Mouse (Mus musculus) brain, embryonic 18.5 days (tissue): Measurements from ENCODE around the gene Arhgef3.
A peak's percentile ranks its signal among the peaks of the same experiment; 100 is the strongest.

Experiments used
- DNase-seq: peaks from one replicate; pipeline ENCODE4 v3.0.0-alpha.2; 2012; ENCODE audit warnings: low read depth, low spot score

Arhgef3 gene

GRCm38 (mm10) chr14:27315737-27316136, 201.0 kb downstream of the Arhgef3 start:
- DNase-seq: no peak

DNA sequence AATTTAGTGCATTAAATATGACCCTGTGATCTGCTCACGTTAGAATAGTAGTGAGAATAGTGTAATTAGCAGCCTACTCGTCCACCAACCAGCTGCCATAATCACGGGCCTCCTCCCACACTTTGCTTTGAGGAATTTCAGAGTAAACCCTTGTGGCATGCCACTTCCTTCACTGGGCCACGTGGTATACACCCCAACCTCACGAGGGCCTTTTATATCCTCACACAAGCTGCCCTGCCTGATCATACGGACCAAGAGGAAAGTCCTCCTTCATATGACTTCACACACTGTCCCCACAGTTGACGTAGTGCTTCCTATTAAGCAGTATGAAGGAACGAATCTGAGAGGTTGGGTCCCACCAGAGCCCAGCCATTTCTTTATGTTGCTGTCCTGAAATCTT, 202.4 kb downstream of the Arhgef3 start:
- no peak for DNase-seq

DNA sequence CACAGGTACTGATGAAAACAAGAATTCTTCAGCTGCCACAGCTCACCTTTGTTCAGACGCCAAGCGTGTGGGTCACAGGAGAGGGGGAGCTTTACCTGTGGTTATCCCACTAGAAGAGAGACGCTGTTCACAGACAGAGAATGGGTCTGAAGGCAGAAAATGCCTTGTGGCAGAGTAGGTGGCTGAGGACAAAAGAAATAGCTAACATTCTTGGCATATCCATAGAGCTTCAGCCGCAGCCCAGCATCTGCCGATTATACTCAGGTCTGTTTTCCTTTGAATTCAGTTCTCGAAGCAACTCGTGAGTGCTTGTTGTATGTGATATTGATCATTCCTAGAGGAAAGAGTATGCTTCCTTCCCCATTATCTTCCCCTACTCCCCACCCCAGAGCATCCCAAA, 204.7 kb downstream of the Arhgef3 start:
- no peak for DNase-seq

GRCm38 (mm10) chr14:27322041-27322440, 207.3 kb downstream of the Arhgef3 start:
- no peak for DNase-seq

DNA sequence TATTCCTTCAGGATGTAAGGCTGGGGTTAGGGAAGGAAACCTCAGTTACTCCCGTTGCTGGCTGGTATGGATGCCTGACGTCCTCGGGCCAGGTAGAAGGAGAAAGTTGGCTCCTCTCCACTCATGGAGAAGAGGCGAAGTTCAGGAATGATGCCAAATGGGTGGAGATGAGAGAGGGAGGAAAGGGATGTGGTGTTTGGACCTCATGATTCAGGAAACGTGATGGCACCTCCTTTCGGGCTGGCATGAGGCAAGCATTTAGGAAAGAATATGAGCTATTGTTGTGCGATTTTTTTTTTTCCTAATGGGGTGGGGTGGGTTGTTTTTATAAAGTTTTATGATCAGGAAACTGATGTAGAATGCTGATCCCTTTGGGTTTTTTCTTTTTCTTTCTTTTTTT, 210.0 kb downstream of the Arhgef3 start:
- no peak for DNase-seq

DNA sequence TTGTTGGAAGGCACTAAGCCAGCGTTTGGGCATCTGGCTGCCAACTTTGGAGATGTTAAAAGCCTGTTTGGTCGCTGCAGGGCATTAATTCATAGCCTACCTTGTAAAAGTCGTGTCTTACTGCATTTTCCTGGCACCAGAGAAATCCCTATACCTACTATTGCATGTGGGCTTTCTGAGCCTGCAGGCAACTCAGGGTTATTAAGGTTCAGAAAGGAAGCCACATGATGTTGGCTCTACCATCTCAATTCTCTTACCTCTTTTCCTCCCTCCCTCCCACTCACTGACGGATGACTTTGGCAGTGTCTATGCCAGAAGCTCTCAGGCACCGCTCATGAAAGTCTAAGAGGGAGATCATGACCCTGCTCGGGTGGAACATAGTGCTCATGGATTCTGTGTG, 210.8 kb downstream of the Arhgef3 start:
- no peak for DNase-seq

- DNase-seq: no peak
Observed at GRCm38 (mm10) chr14:27327862-27328261, 213.2 kb downstream of the Arhgef3 start.

DNA sequence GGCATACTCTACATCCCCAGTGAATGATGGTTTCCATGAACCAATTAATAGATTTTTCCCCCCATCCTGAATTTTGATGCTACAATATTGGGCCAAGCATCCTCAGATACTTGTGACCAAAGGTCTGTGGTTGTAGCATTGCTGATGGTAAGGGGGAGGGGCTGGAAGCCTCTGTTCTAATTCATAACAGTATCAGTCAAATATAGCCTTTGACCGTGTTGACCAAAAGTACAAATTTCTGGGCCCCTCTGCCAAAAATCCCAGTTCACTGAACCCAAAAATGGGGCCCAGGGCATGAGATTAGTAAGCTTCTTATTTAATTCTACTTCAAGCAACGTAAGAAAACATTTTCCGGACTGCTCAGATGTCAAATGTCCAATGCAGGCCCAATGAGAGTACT, 214.3 kb downstream of the Arhgef3 start:
- no peak for DNase-seq

- DNase-seq: no peak
Observed at GRCm38 (mm10) chr14:27331490-27332035, 216.9 kb downstream of the Arhgef3 start.

DNA sequence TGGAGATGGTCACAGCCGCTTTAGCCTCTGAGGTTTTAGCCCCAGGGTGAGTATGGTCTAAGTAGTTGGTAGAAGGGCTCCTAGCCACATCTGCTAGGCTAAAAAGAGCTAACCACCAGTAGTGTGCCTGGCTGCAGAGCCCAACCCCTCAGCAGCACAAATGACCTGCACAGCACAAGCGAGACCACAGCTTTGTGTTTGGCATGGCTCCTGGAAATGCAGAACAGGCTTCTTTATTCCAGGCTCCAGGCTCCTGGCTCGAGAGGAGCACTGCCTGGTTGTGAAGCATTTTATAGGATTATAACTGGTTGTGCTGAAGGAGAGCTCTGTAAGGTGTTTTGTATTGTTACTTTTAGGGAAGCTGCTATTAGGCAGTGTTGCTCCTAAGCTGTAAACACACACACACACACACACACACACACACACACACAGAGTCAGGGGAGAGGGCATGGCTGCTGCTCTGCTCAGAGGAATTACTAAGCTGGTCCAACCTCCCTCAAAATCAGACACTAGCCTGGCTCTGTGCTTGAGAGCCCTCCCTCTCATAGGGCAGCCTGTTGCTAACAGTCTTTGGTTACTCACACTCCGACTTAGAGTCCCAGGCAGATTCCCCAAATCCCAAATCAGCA, 217.8 kb downstream of the Arhgef3 start:
- DNase-seq: no peak

DNA sequence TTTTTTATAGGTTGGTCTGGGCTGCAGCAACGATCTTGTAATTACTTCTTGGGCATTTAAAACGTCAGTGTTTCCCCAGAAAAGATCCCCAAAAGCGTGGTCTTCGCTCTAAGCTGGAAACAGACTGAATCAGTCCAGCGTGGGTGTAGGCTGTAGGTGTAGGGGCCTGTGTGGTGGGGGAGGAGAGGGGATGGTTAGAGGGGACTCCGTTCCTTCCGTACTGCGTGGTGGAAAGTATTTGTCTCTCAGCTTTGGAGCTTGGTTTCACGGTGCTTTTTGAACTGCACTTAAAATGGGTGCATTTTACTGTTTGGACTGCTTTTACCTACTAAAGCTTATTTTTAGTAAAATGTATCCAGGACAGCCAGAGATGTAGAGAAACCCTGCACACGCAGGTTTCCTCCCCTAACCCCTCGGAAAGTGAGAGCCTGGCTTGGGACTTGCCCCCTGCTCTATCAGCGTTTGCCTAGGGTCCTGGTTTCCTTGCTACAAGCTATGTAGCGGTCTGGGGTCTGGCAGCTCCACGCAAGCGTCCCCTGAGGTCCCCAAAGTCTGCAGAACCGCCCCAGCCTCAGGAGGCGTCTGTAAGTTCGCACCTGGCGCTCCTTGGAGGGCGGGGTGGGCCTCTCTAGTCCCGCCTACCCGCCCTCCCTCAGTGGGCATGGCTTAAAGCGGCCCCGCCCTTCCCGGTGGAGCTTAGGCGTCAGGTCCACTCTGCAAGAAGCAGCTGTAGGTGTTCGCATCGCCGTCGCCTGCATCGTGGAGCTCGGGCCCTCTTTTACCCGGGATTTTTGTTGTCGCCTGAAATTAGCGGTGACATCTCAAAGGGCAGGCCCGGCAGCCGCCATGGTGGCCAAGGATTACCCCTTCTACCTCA, 220.9 kb downstream of the Arhgef3 start:
- peak; percentile 55 for DNase-seq

GRCm38 (mm10) chr14:27336208-27337114, 221.8 kb downstream of the Arhgef3 start:
- no peak for DNase-seq

DNA sequence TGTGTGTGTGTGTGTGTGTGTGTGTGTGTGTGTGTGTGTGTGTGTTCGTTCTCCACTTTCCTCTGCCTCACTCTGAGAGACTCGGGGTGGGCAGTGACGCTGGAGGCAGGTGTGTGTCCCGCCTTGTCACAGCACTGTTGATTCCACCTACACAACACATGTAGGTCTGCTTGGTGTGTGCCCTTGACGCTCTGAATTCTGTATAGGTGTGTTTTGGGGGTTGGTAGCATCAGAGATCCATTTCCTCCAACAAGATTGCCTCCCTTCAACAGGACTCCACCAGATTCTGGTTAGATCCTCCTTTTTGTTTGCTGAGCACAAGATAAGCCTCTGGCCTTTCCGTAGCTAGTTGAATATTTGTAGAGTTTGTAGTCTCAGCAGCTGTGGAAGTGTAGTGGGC, 222.5 kb downstream of the Arhgef3 start:
- DNase-seq: no peak

GRCm38 (mm10) chr14:27338034-27338708, 223.5 kb downstream of the Arhgef3 start:
- no peak for DNase-seq

- DNase-seq: no peak
Observed at GRCm38 (mm10) chr14:27340682-27341415, 226.2 kb downstream of the Arhgef3 start.

- DNase-seq: no peak
Observed at GRCm38 (mm10) chr14:27341486-27341885, 226.8 kb downstream of the Arhgef3 start.

GRCm38 (mm10) chr14:27342451-27342850, 227.8 kb downstream of the Arhgef3 start:
- DNase-seq: no peak

- DNase-seq: no peak
Observed at GRCm38 (mm10) chr14:27344250-27344990, 229.7 kb downstream of the Arhgef3 start.

DNA sequence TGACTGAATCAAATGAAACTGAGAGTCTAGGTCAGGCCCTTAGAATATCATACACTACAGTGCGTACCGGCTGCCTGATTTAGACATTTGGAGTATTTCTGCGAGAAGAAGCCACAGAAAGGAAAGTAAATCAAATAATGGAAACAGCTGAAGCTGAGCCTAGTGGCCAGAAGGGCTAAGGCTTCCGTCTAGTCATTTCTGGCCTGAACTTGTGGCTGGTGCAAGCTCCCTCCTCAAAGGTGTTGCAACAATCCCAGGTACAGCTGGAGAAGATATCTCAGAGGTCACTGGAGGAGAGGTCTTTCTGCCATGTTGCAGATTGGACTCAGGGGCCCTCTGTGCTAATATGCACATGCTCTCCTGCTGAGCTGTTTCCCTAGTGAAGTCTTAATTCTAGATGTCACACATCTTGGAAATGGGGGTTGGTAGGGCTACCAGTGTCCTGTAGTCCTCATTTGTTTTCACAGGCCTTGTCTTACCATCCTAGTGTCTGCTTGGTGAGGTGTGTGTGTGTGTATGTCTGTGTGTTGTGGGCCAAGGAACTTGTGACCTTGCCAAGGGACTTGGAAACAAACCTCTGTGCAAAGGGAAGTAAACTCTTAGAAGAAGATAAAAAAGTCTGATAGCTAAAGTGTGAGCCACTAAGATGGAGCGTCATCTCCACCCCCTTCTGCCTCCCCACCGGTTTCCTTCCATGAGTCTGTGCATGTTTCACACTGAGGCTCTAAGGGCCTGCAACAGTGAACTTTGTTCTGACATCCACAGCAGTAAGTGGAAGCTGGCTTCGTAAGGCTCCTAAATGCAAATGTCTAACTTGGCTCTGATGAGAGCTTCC, 230.6 kb downstream of the Arhgef3 start:
- DNase-seq: no peak
